Mouse (Mus musculus) thymus, adult 2 months (tissue): Measurements from ENCODE around the gene Scn9a. TPM values are rescaled to one million over a fixed set of nuclear protein-coding genes. Genes with fewer than 3 reads are reported as not detected.

Experiments used
- DNase-seq: peaks from one replicate; pipeline ENCODE4 v3.0.0; 2021
- H3K27ac ChIP-seq: fragments of 200-500 bp; 2 replicates; pipeline ENCODE4 v1.5.1; 2012; ENCODE audit warnings: low read length, control low read depth; ENCODE audit not compliant: control insufficient read depth, insufficient read depth
- H3K27me3 ChIP-seq: fragments of 200-500 bp; 2 replicates; pipeline ENCODE4 v1.6.1; 2012; ENCODE audit warnings: mild to moderate bottlenecking, low read length, moderate library complexity, mixed read lengths; ENCODE audit not compliant: control insufficient read depth, insufficient read depth
- H3K36me3 ChIP-seq: fragments of 200-500 bp; 2 replicates; pipeline ENCODE4 v1.6.1; 2012; ENCODE audit warnings: mild to moderate bottlenecking, low read length, moderate library complexity; ENCODE audit not compliant: control insufficient read depth, insufficient read depth
- H3K4me1 ChIP-seq: fragments of 200-500 bp; replicated peaks from 2 replicates; pipeline ENCODE4 v1.6.1; 2012; ENCODE audit warnings: low read length; ENCODE audit not compliant: control insufficient read depth, insufficient read depth
- H3K4me3 ChIP-seq: fragments of 200-500 bp; 2 replicates; pipeline ENCODE4 v1.5.1; 2012; ENCODE audit warnings: mild to moderate bottlenecking, low read length, control low read depth, moderate library complexity; ENCODE audit not compliant: control insufficient read depth, insufficient read depth
- CTCF ChIP-seq: fragments of 200-500 bp; IDR thresholded peaks from 2 replicates; pipeline ENCODE4 v1.5.1; 2012; ENCODE audit warnings: mild to moderate bottlenecking, control low read depth, low read length, moderate library complexity, borderline replicate concordance; ENCODE audit not compliant: control insufficient read depth, poor library complexity, insufficient read depth; ENCODE audit errors: extremely low read depth
- POLR2A ChIP-seq: fragments of 200-500 bp; IDR thresholded peaks from 2 replicates; pipeline ENCODE4 v1.6.1; 2012; ENCODE audit warnings: mild to moderate bottlenecking, low read length, control low read depth, moderate library complexity; ENCODE audit not compliant: control insufficient read depth, poor library complexity, insufficient read depth; ENCODE audit errors: extremely low read depth
- WGBS: fragments of 180-500 bp; shearing (Covaris S2); methylation state at CpG from one replicate; pipeline ENCODE4 v1.1.7; 2018; 5-methylcytosine and 5-hydroxymethylcytosine counted together
- polyA plus RNA-seq: library from polyadenylated mRNA; depleted of rRNA; stranded (reverse); fragments of >200 nt; gene quantifications from 2 replicates; pipeline ENCODE4 v1.2.3, GENCODE M21; 2012; rRNA removed

Gene Scn9a
- polyA plus RNA-seq: 0.06 and 0.24 TPM in 2 replicates

- WGBS: 4% methylated on average over 29 of the region's 29 CpGs
- no peak within 1 kb of the TSS for H3K4me3 ChIP-seq
- TF ChIP-seq POLR2A (no peak), CTCF (no peak)
Observed at GRCm38 (mm10) chr2:66634580-66635359, at the start of gene Scn9a. TSS of gene Scn9a (minus strand) at chr2:66634962.

DNA sequence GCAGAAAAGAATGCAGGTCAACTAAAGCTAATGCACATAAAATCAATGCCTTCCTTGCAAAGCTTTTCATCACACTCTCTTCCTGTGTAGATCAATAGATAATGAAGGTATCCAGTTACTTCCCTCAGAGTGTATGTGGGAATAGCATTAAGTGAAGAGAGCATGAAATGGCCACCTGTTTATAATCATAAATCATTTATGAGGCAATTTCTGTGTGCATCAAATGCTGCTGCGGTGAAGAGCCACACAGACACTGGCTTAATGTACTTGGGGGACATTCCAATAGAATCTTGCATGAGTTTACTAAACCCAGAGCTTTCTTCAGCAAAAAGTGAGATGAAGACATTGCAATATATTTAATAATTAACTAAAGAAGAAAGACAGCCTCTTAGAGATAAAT, 27.2 kb upstream of the Scn9a start:
- Histone ChIP-seq H3K4me1 (no peaks in the 10 kb centered on the region), H3K27me3 (no peaks in the 10 kb centered on the region), H3K27ac (no peak overlapping the region), H3K4me3 (no peak overlapping the region), H3K36me3 (no peaks in the 10 kb centered on the region)
- WGBS: 80% methylated on average over 1 of the region's 1 CpGs
- no peak for DNase-seq
- TF ChIP-seq CTCF (no peak), POLR2A (no peak)

More at GRCm38 (mm10) chr2:66634580-66635359, at the start of gene Scn9a:
- Histone ChIP-seq H3K27ac (no peak within 1 kb of the TSS), H3K36me3 (no peaks in the 10 kb centered on the region), H3K27me3 (no peaks in the 10 kb centered on the region), H3K4me1 (no peaks in the 10 kb centered on the region)
- no peak for DNase-seq

- 95% methylated on average over 3 of the region's 3 CpGs for WGBS
- no peak for TF ChIP-seq CTCF
- TF ChIP-seq POLR2A: no peak
- Histone ChIP-seq H3K27ac (no peak overlapping the region), H3K4me3 (no peak overlapping the region), H3K27me3 (no peaks in the 10 kb centered on the region), H3K36me3 (no peaks in the 10 kb centered on the region), H3K4me1 (no peaks in the 10 kb centered on the region)
- no peak for DNase-seq
Observed at GRCm38 (mm10) chr2:66656430-66656829, 21.7 kb upstream of the Scn9a start.

DNA sequence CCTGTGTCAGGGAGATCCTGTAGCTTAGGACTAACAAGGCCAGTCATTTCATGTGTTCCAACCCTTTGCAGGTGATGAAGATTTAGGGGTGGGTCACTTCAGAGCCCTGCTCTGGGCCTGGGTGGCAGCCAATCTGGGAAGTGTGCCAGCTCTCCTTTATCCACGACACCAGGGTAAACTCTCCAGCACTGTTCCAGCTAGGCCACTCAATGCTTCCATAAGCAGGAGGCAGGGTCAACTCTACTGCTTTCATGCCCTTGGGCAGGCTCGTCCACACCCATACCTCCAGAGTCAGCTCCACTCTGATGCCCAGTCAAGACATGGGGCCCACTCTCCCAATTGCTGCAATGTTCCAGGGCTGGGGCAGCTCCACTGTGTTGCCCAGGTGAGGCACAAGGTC, 20.7 kb upstream of the Scn9a start:
- H3K27me3 ChIP-seq: no peaks in the 10 kb centered on the region

GRCm38 (mm10) chr2:66644384-66644783, 9.6 kb upstream of the Scn9a start:
- no peaks in the 10 kb centered on the region for H3K27me3 ChIP-seq
- WGBS: 33% methylated on average over 5 of the region's 5 CpGs
- TF ChIP-seq POLR2A (no peak), CTCF (no peak)
- no peaks in the 10 kb centered on the region for H3K36me3 ChIP-seq
- no peak overlapping the region for H3K4me3 ChIP-seq
- H3K27ac ChIP-seq: no peak overlapping the region
- no peak for DNase-seq
- H3K4me1 ChIP-seq: no peaks in the 10 kb centered on the region

More for the DNA sequence above, 20.7 kb upstream of the Scn9a start:
- TF ChIP-seq POLR2A: no peak
- TF ChIP-seq CTCF: no peak
- no peaks in the 10 kb centered on the region for H3K4me1 ChIP-seq
- no peak overlapping the region for H3K27ac ChIP-seq
- no peaks in the 10 kb centered on the region for H3K36me3 ChIP-seq
- 84% methylated on average over 2 of the region's 2 CpGs for WGBS
- no peak overlapping the region for H3K4me3 ChIP-seq
- DNase-seq: no peak

DNA sequence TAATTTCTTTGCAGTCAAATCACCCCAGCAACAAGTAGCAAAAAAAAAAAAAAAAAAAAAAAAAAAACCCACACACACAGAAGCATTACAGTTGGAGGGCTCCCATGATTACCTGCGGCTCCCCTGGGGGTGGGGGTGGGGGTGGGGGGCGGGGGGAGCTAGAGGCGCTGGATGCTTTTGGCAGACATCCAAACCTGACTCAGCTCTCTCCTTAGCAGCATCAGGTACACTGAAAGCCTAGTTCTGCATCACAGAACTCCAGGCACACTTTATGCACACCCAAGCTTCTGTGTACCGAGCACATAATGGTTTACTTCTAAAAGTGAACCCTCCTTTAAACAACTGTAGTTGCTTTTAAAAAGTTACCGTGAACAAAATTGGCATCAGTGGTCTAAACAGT, 2.0 kb downstream of the Scn9a start:
- Histone ChIP-seq H3K4me3 (no peak overlapping the region), H3K4me1 (no peaks in the 10 kb centered on the region), H3K27ac (no peak overlapping the region), H3K27me3 (no peaks in the 10 kb centered on the region), H3K36me3 (no peaks in the 10 kb centered on the region)
- TF ChIP-seq POLR2A: no peak
- TF ChIP-seq CTCF: no peak
- DNase-seq: no peak
- 33% methylated on average over 5 of the region's 5 CpGs for WGBS

GRCm38 (mm10) chr2:66611091-66611490, 23.7 kb downstream of the Scn9a start:
- Histone ChIP-seq H3K27me3 (no peaks in the 10 kb centered on the region), H3K36me3 (no peaks in the 10 kb centered on the region), H3K4me1 (no peaks in the 10 kb centered on the region), H3K27ac (no peak overlapping the region), H3K4me3 (no peak overlapping the region)
- no peak for DNase-seq
- WGBS: 80% methylated on average over 7 of the region's 7 CpGs
- TF ChIP-seq POLR2A (no peak), CTCF (no peak)
